Mouse (Mus musculus): Measurements from ENCODE around the gene Adgrg1.

DNA sequence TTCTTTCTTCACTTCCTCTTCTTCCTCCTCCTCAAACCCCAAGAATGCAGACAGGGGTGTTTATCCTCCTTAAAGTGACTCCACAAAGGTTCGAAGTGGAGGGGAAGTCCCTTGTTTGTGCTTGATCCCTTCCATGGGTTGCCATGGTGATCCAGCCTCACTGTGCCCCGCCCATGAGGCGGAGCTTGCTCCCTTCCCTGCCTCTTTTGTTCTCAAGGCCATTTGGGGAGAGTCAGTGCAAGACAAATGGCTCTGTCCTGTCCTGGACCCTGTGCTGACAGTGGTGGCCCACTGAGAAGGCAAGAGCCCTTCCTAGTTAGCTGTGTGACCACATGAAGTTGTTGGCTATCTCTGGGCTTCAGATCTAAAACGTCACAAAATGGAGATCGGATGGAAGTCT lies 26.1 kb downstream of the Adgrg1 start:
- no peak for TF ChIP-seq CTCF (IDR thresholded peaks at IDR 0.05; ENCODE audit: low read depth, low read length)
- TF ChIP-seq POLR2A (IDR thresholded peaks at IDR 0.05; ENCODE audit: extremely low read depth, insufficient read depth, low read length) = no peak
